Mouse (Mus musculus) liver, adult (tissue): ENCODE data around the gene Cd300lf.

ENCODE experiments used
- GATA4 ChIP-seq: IDR thresholded peaks from 2 replicates; pipeline ENCODE4 v1.6.1; 2014; ENCODE audit warnings: mild to moderate bottlenecking, low read length; ENCODE audit not compliant: insufficient replicate concordance

The Cd300lf gene

GRCm38 (mm10) chr11:115164341-115164975 lies 30.7 kb upstream of the Cd300lf start:
- no peak for TF ChIP-seq GATA4

GRCm38 (mm10) chr11:115163568-115164150 lies 29.9 kb upstream of the Cd300lf start:
- TF ChIP-seq GATA4: no peak

- TF ChIP-seq GATA4: peak; percentile 19; the same call in 1 of the 2 replicates
Observed at GRCm38 (mm10) chr11:115162832-115163480, 29.2 kb upstream of the Cd300lf start, which contains the start of gene Slc9a3r1. Gene Slc9a3r1, plus strand, starts transcription at chr11:115163341.

- TF ChIP-seq GATA4: no peak
Observed at GRCm38 (mm10) chr11:115162205-115162601, 28.4 kb upstream of the Cd300lf start.

- no peak; the same call in 1 of the 2 replicates for TF ChIP-seq GATA4
Observed at GRCm38 (mm10) chr11:115161578-115162204, 27.9 kb upstream of the Cd300lf start.

GRCm38 (mm10) chr11:115160883-115161577 lies 27.2 kb upstream of the Cd300lf start:
- no peak; the same call in 1 of the 2 replicates for TF ChIP-seq GATA4

- no peak for TF ChIP-seq GATA4
Observed at GRCm38 (mm10) chr11:115160016-115160797, 26.4 kb upstream of the Cd300lf start.

- no peak for TF ChIP-seq GATA4
Observed at GRCm38 (mm10) chr11:115157933-115158719, 24.3 kb upstream of the Cd300lf start.

GRCm38 (mm10) chr11:115155053-115155634 lies 21.4 kb upstream of the Cd300lf start:
- TF ChIP-seq GATA4: no peak

GRCm38 (mm10) chr11:115153699-115154292 lies 20.0 kb upstream of the Cd300lf start:
- TF ChIP-seq GATA4: no peak

- no peak for TF ChIP-seq GATA4
Observed at GRCm38 (mm10) chr11:115153088-115153487, 19.3 kb upstream of the Cd300lf start.

- TF ChIP-seq GATA4: no peak
Observed at GRCm38 (mm10) chr11:115151755-115152429, 18.1 kb upstream of the Cd300lf start.

- TF ChIP-seq GATA4: no peak
Observed at GRCm38 (mm10) chr11:115150741-115151254, 17.0 kb upstream of the Cd300lf start.
